Mouse (Mus musculus) layer of hippocampus, adult 2 months (tissue): ENCODE data around the gene Rnf183. TPM values are rescaled to one million over a fixed set of nuclear protein-coding genes. Genes with fewer than 3 reads are reported as not detected.

Experiments used
- DNase-seq, 2 experiments: peaks; one replicate each; pipeline ENCODE4 v3.0.0; 2022; ENCODE audit warnings: low spot score in 2 of 2
- H3K27ac ChIP-seq: fragments of 200-600 bp; 2 replicates; pipeline ENCODE4 v1.8.1; 2022
- H3K4me3 ChIP-seq: fragments of 200-600 bp; 2 replicates; pipeline ENCODE4 v1.8.1; 2022; ENCODE audit warnings: mild to moderate bottlenecking
- CTCF ChIP-seq: fragments of 200-600 bp; conservative IDR thresholded peaks from 2 replicates; pipeline ENCODE4 v1.8.1; 2022; ENCODE audit warnings: antibody characterized with exemption, mild to moderate bottlenecking, moderate library complexity
- total RNA-seq, 2 experiments: library from RNA; stranded (reverse); gene quantifications; 2 replicates each; pipeline ENCODE4 v1.2.3; 2021

Gene Rnf183
- total RNA-seq, 2 experiments from 2014 or later, result not detected

- Histone ChIP-seq H3K27ac (peak overlapping the region; percentile 59), H3K4me3 (no peak overlapping the region)
- TF ChIP-seq CTCF, result no peak
- DNase-seq, result peak in 1 of 2 experiments; percentile 41
Observed at GRCm38 (mm10) chr4:62418448-62418847, 16.6 kb downstream of the Rnf183 start.

DNA sequence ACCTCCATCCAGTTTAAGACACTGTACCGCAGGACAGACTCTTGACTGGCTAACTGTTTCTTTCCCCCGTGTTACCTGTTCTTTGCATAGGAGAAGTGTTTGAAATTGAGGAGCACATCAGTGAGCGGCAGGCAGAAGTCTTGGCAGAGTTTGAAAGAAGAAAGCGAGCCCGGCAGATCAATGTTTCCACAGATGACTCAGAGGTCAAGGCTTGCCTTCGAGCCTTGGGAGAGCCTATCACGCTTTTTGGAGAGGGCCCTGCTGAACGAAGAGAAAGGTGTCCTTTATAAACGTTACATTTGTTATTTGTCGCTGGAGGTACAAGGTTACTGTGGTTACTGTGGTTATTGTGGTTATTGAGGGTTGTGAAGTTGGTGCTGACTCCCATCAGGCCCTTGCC lies 23.4 kb downstream of the Rnf183 start:
- Histone ChIP-seq H3K27ac (no peak overlapping the region), H3K4me3 (no peak overlapping the region)
- no peak for TF ChIP-seq CTCF
- no peak for DNase-seq

- no peak for DNase-seq
- TF ChIP-seq CTCF, result no peak
- H3K27ac ChIP-seq, result no peak overlapping the region
- no peak overlapping the region; the same call in 1 of the 2 replicates for H3K4me3 ChIP-seq
Observed at GRCm38 (mm10) chr4:62410325-62410724, 24.7 kb downstream of the Rnf183 start.

DNA sequence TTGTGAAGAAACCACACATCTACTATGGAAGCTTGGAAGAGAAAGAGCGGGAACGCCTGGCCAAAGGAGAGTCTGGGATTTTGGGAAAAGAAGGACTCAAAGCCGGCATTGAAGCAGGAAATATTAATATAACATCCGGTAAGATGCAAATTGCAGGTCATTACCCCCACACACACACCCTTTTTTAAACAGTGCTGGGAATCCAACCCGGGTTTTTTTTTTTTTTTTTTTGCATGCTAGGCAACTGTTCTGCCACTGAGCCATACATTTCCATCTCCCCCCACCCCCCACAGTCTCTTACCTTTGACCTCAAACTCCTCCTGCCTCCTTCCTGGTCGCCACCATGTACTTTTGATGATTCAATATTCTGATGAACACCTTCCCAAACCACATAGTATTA lies 25.4 kb downstream of the Rnf183 start:
- H3K4me3 ChIP-seq, result peak overlapping the region; percentile 90
- H3K27ac ChIP-seq, result no peak overlapping the region
- DNase-seq, result no peak
- TF ChIP-seq CTCF, result no peak

DNA sequence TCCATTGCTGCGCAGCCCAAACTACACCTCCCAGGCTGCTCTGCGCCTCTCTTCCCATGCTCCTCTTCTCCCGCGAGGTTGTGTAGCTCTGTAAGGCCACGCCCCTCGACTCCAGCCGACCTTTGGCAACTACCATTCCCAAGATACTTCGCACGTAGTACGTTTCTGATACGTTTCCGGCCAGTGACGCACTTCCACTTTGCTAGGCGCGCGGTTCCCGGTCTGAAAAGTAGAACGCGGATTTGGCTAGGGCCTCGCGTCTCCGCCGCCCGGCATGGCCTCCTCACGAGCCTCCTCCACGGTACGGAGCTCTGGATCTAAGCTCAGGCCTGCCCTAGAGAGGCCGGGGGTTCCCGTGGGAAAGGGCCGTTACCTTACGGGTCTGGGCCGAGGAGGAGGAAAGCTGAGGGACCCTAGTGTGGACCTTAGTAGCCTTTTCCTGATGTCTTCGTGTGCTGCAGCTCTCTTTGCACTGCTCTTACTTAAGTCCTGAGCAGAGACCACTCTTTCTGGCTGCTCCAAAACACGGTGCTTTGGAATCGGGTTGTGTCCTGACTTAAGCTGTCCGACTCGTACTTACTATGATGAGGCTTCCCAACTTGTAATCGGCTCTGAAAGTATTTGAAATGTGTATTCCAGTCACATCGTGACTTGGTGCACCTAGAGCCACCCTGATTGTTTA lies 26.3 kb downstream of the Rnf183 start, which contains the start of the genes Cdc26 and Prpf4:
TSS of gene Cdc26 (minus strand) at position 42 of the 682 bp plus-strand sequence.
TSS of gene Prpf4 (plus strand) at position 197 of the 682 bp plus-strand sequence.
- peak; percentile 96 to 99 for DNase-seq
- peak within 1 kb of the TSS; percentile 90 for H3K4me3 ChIP-seq
- no peak for TF ChIP-seq CTCF
- peak within 1 kb of the TSS; percentile 93 for H3K27ac ChIP-seq

- peak overlapping the region; percentile 90 for H3K4me3 ChIP-seq
- H3K27ac ChIP-seq, result peak overlapping the region; percentile 93
- TF ChIP-seq CTCF, result peak; percentile 77
- DNase-seq, result peak; percentile 20 to 35
Observed at GRCm38 (mm10) chr4:62407730-62408582, 27.1 kb downstream of the Rnf183 start.

- no peak for TF ChIP-seq CTCF
- H3K4me3 ChIP-seq, result no peak overlapping the region
- no peak for DNase-seq
- no peak overlapping the region for H3K27ac ChIP-seq
Observed at GRCm38 (mm10) chr4:62406133-62406532, 28.9 kb downstream of the Rnf183 start.

DNA sequence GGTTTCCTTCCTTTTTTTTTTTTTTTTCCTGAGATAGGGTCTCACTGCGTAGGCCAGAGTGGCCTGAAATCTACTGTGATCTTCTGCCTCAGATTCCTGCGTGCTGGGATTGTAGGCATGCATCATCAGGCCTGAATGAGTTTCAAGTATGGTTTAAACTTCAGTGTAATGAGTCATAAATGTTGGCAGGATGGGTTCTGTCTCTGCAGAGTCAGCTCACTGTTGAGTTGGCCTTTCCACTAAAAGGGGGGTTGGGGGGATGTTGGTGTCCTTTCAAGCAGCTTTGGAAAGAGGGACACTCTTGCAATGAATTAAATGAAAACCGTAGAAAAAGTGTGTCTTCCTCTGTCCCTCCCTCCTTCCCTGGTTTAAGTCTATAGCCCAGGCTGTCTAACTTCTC lies 36.1 kb downstream of the Rnf183 start:
- peak overlapping the region; percentile 49 for H3K27ac ChIP-seq
- TF ChIP-seq CTCF, result no peak
- peak; percentile 28 to 55 for DNase-seq
- no peak overlapping the region for H3K4me3 ChIP-seq

GRCm38 (mm10) chr4:62397616-62398365 lies 37.3 kb downstream of the Rnf183 start:
- DNase-seq, result peak; percentile 48 to 58
- H3K4me3 ChIP-seq, result no peak overlapping the region
- peak overlapping the region; percentile 65 for H3K27ac ChIP-seq
- no peak for TF ChIP-seq CTCF

DNA sequence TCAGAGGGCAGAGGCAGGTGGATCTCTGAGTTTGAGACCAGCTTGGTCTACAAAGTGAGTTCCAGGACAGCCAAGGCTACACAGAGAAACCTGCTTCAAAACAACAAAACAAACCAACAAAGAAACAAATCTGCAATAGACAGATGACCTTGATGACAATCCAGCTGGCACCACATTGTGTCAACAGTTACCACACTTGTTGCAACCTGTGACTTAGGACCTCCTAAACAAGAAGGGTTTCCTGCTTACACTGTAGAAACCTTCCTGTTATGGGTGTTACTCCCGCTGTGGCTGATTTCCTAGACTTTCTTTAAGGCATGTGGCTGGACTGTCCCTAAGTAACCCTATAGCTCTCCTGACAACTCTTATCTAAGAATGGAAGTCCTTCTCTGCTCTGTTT lies 39.2 kb downstream of the Rnf183 start:
- no peak for DNase-seq
- no peak overlapping the region for H3K4me3 ChIP-seq
- no peak for TF ChIP-seq CTCF
- H3K27ac ChIP-seq, result no peak overlapping the region; the same call in 1 of the 2 replicates

DNA sequence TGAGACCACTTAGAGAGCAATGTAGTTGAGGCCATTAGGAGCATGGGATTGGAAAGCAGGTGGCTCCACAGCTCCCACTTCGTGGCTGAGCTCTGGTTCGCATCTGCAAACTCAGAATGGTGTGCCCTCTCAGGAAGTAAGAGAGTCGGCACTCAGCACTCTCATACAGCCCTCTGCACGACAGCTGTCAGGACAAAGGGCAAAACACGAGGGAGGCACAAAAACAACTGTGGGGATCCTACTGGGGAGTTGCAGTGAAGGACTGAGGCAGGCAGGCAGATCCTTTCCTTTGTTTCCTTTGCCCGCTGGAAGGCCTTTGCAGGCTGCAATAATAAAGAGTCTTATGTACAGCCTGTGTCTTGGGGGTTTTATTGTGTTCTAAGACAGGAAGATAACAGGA lies 41.6 kb downstream of the Rnf183 start:
- no peak for TF ChIP-seq CTCF

DNA sequence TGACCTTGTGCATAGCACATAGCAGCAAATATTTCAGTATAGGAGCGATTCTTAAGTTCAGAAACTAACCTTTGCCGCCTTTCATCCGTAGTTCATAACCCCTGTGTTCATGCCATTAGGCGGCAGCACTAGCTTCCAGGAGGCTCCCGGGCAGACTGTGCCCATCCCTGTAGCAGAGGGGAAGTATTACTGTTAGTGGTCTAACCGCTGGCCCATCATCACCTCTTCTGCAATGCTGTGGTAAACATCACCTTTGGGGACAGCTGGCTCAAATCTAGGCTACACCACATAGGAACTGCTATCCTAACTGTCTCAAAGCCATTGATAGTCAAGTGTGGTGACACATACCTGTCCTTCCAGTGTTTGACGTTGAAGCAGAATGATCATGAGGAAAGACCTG lies 43.2 kb downstream of the Rnf183 start:
- TF ChIP-seq CTCF, result no peak
- no peak for DNase-seq
- no peak overlapping the region for H3K4me3 ChIP-seq

More for the DNA sequence above, 41.6 kb downstream of the Rnf183 start:
- Histone ChIP-seq H3K4me3 (no peak overlapping the region), H3K27ac (no peak overlapping the region)
- DNase-seq, result no peak

More for the DNA sequence above, 43.2 kb downstream of the Rnf183 start:
- no peak overlapping the region for H3K27ac ChIP-seq
